Mouse (Mus musculus) embryonic facial prominence, embryonic 15.5 days (tissue): ENCODE measurements around the gene Ppfia1. TPM values are rescaled to one million over a fixed set of nuclear protein-coding genes. Genes with fewer than 3 reads are reported as not detected.

Source experiments
- ATAC-seq: fragments of 200-750 bp; cut with Nextera tagmentation; 2 replicates; pipeline ENCODE4 v1.8.0; 2017; ENCODE audit warnings: low read depth, moderate TSS enrichment; ENCODE audit not compliant: insufficient number of reproducible peaks, low FRiP score, low TSS enrichment
- H3K27ac ChIP-seq: fragments of 300-500 bp; sonication (generic); replicated peaks from 2 replicates; pipeline ENCODE4 v1.5.1; 2015; ENCODE audit warnings: mild to moderate bottlenecking, inconsistent platforms
- H3K27me3 ChIP-seq: fragments of 300-500 bp; sonication (generic); 2 replicates; pipeline ENCODE4 v1.6.1; 2015; ENCODE audit warnings: inconsistent platforms
- H3K36me3 ChIP-seq: fragments of 300-500 bp; sonication (generic); 2 replicates; pipeline ENCODE4 v1.6.1; 2015; ENCODE audit warnings: mild to moderate bottlenecking, inconsistent platforms
- H3K4me1 ChIP-seq: fragments of 300-500 bp; sonication (generic); 2 replicates; pipeline ENCODE4 v1.6.1; 2015; ENCODE audit warnings: inconsistent platforms
- H3K4me2 ChIP-seq: fragments of 300-500 bp; sonication (generic); replicated peaks from 2 replicates; pipeline ENCODE4 v1.6.1; 2015; ENCODE audit warnings: mild to moderate bottlenecking, inconsistent platforms
- H3K4me3 ChIP-seq: fragments of 300-500 bp; sonication (generic); replicated peaks from 2 replicates; pipeline ENCODE4 v1.5.1; 2015; ENCODE audit warnings: mild to moderate bottlenecking, inconsistent platforms
- H3K9ac ChIP-seq: fragments of 300-500 bp; sonication (generic); 2 replicates; pipeline ENCODE4 v1.6.1; 2015; ENCODE audit warnings: inconsistent platforms
- H3K9me3 ChIP-seq: fragments of 300-500 bp; sonication (generic); replicated peaks from 2 replicates; pipeline ENCODE4 v1.6.1; 2016; ENCODE audit warnings: inconsistent platforms
- WGBS: fragments of 180-500 bp; shearing (Covaris S2); methylation state at CpG from one replicate; pipeline ENCODE4 v1.1.7; 2015; 5-methylcytosine and 5-hydroxymethylcytosine counted together
- polyA plus RNA-seq: library from polyadenylated mRNA; unstranded; fragments of >200 nt; fragmentation: Nextera tagmentation; extraction: Ambion mirVana; gene quantifications from 2 replicates; pipeline ENCODE4 v1.2.1, GENCODE M21; 2015

The Ppfia1 gene
- polyA plus RNA-seq, 1 experiment from 2014 or later = 41.2 TPM

GRCm38 (mm10) chr7:144524427-144525191, 28.9 kb downstream of the Ppfia1 start:
- H3K9ac ChIP-seq = no peak overlapping the region
- peaks cover 5% of the 10 kb centered on the region for H3K36me3 ChIP-seq
- no peaks in the 10 kb centered on the region for H3K27me3 ChIP-seq
- WGBS = 81% methylated on average over 6 of the region's 6 CpGs
- no peak overlapping the region for H3K4me2 ChIP-seq
- H3K9me3 ChIP-seq = no peaks in the 10 kb centered on the region
- ATAC-seq = no peak
- no peak overlapping the region for H3K4me3 ChIP-seq
- H3K27ac ChIP-seq = no peak overlapping the region
- peaks cover 13% of the 10 kb centered on the region for H3K4me1 ChIP-seq

- Histone ChIP-seq H3K9ac (no peak overlapping the region), H3K27ac (no peak overlapping the region), H3K4me1 (peaks cover 10% of the 10 kb centered on the region), H3K4me2 (no peak overlapping the region), H3K36me3 (peaks cover 16% of the 10 kb centered on the region), H3K27me3 (no peaks in the 10 kb centered on the region), H3K9me3 (no peaks in the 10 kb centered on the region), H3K4me3 (no peak overlapping the region)
- WGBS = 76% methylated on average over 3 of the region's 3 CpGs
- ATAC-seq = no peak
Measured at GRCm38 (mm10) chr7:144523415-144523814, 30.1 kb downstream of the Ppfia1 start.

- WGBS = 84% methylated on average over 2 of the region's 2 CpGs
- peaks cover 3% of the 10 kb centered on the region; the same call in 1 of the 2 replicates for H3K4me1 ChIP-seq
- H3K9me3 ChIP-seq = no peaks in the 10 kb centered on the region
- no peak overlapping the region for H3K4me2 ChIP-seq
- H3K36me3 ChIP-seq = peaks cover 27% of the 10 kb centered on the region
- no peak overlapping the region for H3K27ac ChIP-seq
- no peaks in the 10 kb centered on the region for H3K27me3 ChIP-seq
- no peak overlapping the region for H3K9ac ChIP-seq
- no peak overlapping the region for H3K4me3 ChIP-seq
- ATAC-seq = no peak
Measured at GRCm38 (mm10) chr7:144521927-144522326, 31.6 kb downstream of the Ppfia1 start.

- Histone ChIP-seq H3K27ac (no peak overlapping the region), H3K4me3 (no peak overlapping the region), H3K27me3 (no peaks in the 10 kb centered on the region), H3K4me2 (no peak overlapping the region), H3K9me3 (no peaks in the 10 kb centered on the region), H3K9ac (no peak overlapping the region), H3K4me1 (no peaks in the 10 kb centered on the region), H3K36me3 (peaks cover 45% of the 10 kb centered on the region)
- no peak for ATAC-seq
- WGBS = 94% methylated on average over 5 of the region's 5 CpGs
Measured at GRCm38 (mm10) chr7:144519852-144520251, 33.7 kb downstream of the Ppfia1 start.

GRCm38 (mm10) chr7:144516711-144517110, 36.8 kb downstream of the Ppfia1 start:
- no peak for ATAC-seq
- Histone ChIP-seq H3K4me2 (no peak overlapping the region), H3K4me3 (no peak overlapping the region), H3K4me1 (no peaks in the 10 kb centered on the region), H3K27ac (no peak overlapping the region), H3K27me3 (no peaks in the 10 kb centered on the region), H3K36me3 (peaks cover 75% of the 10 kb centered on the region), H3K9ac (no peak overlapping the region), H3K9me3 (no peaks in the 10 kb centered on the region)
- 89% methylated on average over 5 of the region's 5 CpGs for WGBS

GRCm38 (mm10) chr7:144509090-144509489, 44.4 kb downstream of the Ppfia1 start:
- Histone ChIP-seq H3K27me3 (no peaks in the 10 kb centered on the region), H3K36me3 (peaks cover 94% of the 10 kb centered on the region)
- WGBS = 94% methylated on average over 4 of the region's 4 CpGs

GRCm38 (mm10) chr7:144506807-144507206, 46.7 kb downstream of the Ppfia1 start:
- H3K4me2 ChIP-seq = no peak overlapping the region
- H3K9ac ChIP-seq = no peak overlapping the region
- no peaks in the 10 kb centered on the region for H3K4me1 ChIP-seq
- no peaks in the 10 kb centered on the region for H3K9me3 ChIP-seq
- WGBS = 97% methylated on average over 1 of the region's 1 CpGs
- H3K36me3 ChIP-seq = peaks cover 94% of the 10 kb centered on the region
- H3K27ac ChIP-seq = no peak overlapping the region
- ATAC-seq = no peak
- no peak overlapping the region for H3K4me3 ChIP-seq
- H3K27me3 ChIP-seq = no peaks in the 10 kb centered on the region

More at GRCm38 (mm10) chr7:144509090-144509489, 44.4 kb downstream of the Ppfia1 start:
- H3K27ac ChIP-seq = no peak overlapping the region
- no peak for ATAC-seq
- no peaks in the 10 kb centered on the region for H3K9me3 ChIP-seq
- no peaks in the 10 kb centered on the region for H3K4me1 ChIP-seq
- no peak overlapping the region for H3K9ac ChIP-seq
- H3K4me3 ChIP-seq = no peak overlapping the region
- H3K4me2 ChIP-seq = no peak overlapping the region

GRCm38 (mm10) chr7:144503959-144504358, 49.6 kb downstream of the Ppfia1 start:
- Histone ChIP-seq H3K9ac (no peak overlapping the region), H3K36me3 (peaks cover 95% of the 10 kb centered on the region), H3K4me2 (no peak overlapping the region), H3K27me3 (no peaks in the 10 kb centered on the region), H3K4me3 (no peak overlapping the region), H3K4me1 (no peaks in the 10 kb centered on the region), H3K9me3 (no peaks in the 10 kb centered on the region), H3K27ac (no peak overlapping the region)
- WGBS = 86% methylated on average over 4 of the region's 4 CpGs
- ATAC-seq = no peak

- Histone ChIP-seq H3K9me3 (no peaks in the 10 kb centered on the region), H3K27ac (no peak overlapping the region), H3K27me3 (no peaks in the 10 kb centered on the region), H3K4me2 (no peak overlapping the region), H3K9ac (no peak overlapping the region), H3K4me1 (no peaks in the 10 kb centered on the region), H3K36me3 (peaks cover 85% of the 10 kb centered on the region), H3K4me3 (no peak overlapping the region)
- ATAC-seq = no peak
- 25% methylated on average over 1 of the region's 1 CpGs for WGBS
Measured at GRCm38 (mm10) chr7:144492931-144493330, 60.6 kb downstream of the Ppfia1 start.

GRCm38 (mm10) chr7:144490201-144490873, 63.2 kb downstream of the Ppfia1 start:
- ATAC-seq = no peak
- 87% methylated on average over 8 of the region's 8 CpGs for WGBS
- Histone ChIP-seq H3K4me2 (no peak overlapping the region), H3K27ac (no peak overlapping the region), H3K36me3 (peaks cover 81% of the 10 kb centered on the region), H3K4me1 (no peaks in the 10 kb centered on the region), H3K9me3 (no peaks in the 10 kb centered on the region), H3K9ac (no peak overlapping the region), H3K4me3 (no peak overlapping the region), H3K27me3 (no peaks in the 10 kb centered on the region)

- Histone ChIP-seq H3K27me3 (no peaks in the 10 kb centered on the region), H3K36me3 (peaks cover 79% of the 10 kb centered on the region), H3K4me2 (no peak overlapping the region), H3K9ac (no peak overlapping the region), H3K9me3 (no peaks in the 10 kb centered on the region), H3K27ac (no peak overlapping the region; the same call in 1 of the 2 replicates), H3K4me3 (no peak overlapping the region), H3K4me1 (no peaks in the 10 kb centered on the region)
- ATAC-seq = no peak
- whole genome bisulfite sequencing = 67% methylated on average over 6 of the region's 6 CpGs
Measured at GRCm38 (mm10) chr7:144489067-144489774, 64.3 kb downstream of the Ppfia1 start.
